Mouse (Mus musculus): ENCODE measurements around the gene Acvrl1. TPM values are rescaled to one million over a fixed set of nuclear protein-coding genes. Genes with fewer than 3 reads are reported as not detected.

The Acvrl1 gene
- polyA plus RNA-seq, 1 experiment from 2014 or later = 5.2 TPM

GRCm38 (mm10) chr15:101182676-101183075 lies 54.4 kb downstream of the Acvrl1 start:
- no peak overlapping the region for H3K27ac ChIP-seq (ENCODE audit: low read depth, low read length)
- H3K9ac ChIP-seq (ENCODE audit: low read length) = no peak overlapping the region
- no peak overlapping the region for H3K4me3 ChIP-seq (ENCODE audit: low read depth, low read length)
- no peaks in the 10 kb centered on the region for H3K36me3 ChIP-seq (ENCODE audit: control insufficient read depth, insufficient read depth, low read length)
- no peaks in the 10 kb centered on the region for H3K9me3 ChIP-seq (ENCODE audit: control insufficient read depth, low read length)
- no peaks in the 10 kb centered on the region for H3K27me3 ChIP-seq (ENCODE audit: control insufficient read depth, insufficient read depth, low read length)
- 14% methylated on average over 5 of the region's 5 CpGs for WGBS
- no peak overlapping the region for H3K4me2 ChIP-seq (ENCODE audit: low read depth)
- ATAC-seq (ENCODE audit: insufficient read depth, low FRiP score, low TSS enrichment) = peak; percentile 48; the same call in 1 of the 2 replicates
- H3K4me1 ChIP-seq (ENCODE audit: control insufficient read depth, insufficient read depth, low read length) = peaks cover 20% of the 10 kb centered on the region
- DNase-seq (ENCODE audit: low spot score) = no peak

- no peaks in the 10 kb centered on the region for H3K27me3 ChIP-seq (ENCODE audit: control insufficient read depth, insufficient read depth, low read length)
- H3K9me3 ChIP-seq (ENCODE audit: control insufficient read depth, low read length) = no peaks in the 10 kb centered on the region
- 99% methylated on average over 8 of the region's 8 CpGs for WGBS
- ATAC-seq (ENCODE audit: insufficient read depth, low FRiP score, low TSS enrichment) = no peak
- H3K4me2 ChIP-seq (ENCODE audit: low read depth) = no peak overlapping the region
- H3K27ac ChIP-seq (ENCODE audit: low read depth, low read length) = no peak overlapping the region
- H3K4me1 ChIP-seq (ENCODE audit: control insufficient read depth, insufficient read depth, low read length) = peaks cover 20% of the 10 kb centered on the region
- no peak for DNase-seq (ENCODE audit: low spot score)
- H3K36me3 ChIP-seq (ENCODE audit: control insufficient read depth, insufficient read depth, low read length) = no peaks in the 10 kb centered on the region
- no peak overlapping the region for H3K4me3 ChIP-seq (ENCODE audit: low read depth, low read length)
- no peak overlapping the region for H3K9ac ChIP-seq (ENCODE audit: low read length)
Observed at GRCm38 (mm10) chr15:101184300-101184699, 56.0 kb downstream of the Acvrl1 start.

- Histone ChIP-seq H3K4me1 (ENCODE audit: control insufficient read depth, insufficient read depth, low read length) (peaks cover 17% of the 10 kb centered on the region), H3K4me3 (ENCODE audit: low read depth, low read length) (no peak overlapping the region), H3K4me2 (ENCODE audit: low read depth) (no peak overlapping the region), H3K9me3 (ENCODE audit: control insufficient read depth, low read length) (no peaks in the 10 kb centered on the region), H3K36me3 (ENCODE audit: control insufficient read depth, insufficient read depth, low read length) (no peaks in the 10 kb centered on the region), H3K27me3 (ENCODE audit: control insufficient read depth, insufficient read depth, low read length) (no peaks in the 10 kb centered on the region), H3K9ac (ENCODE audit: low read length) (no peak overlapping the region), H3K27ac (ENCODE audit: low read depth, low read length) (no peak overlapping the region)
- no peak for ATAC-seq (ENCODE audit: insufficient read depth, low FRiP score, low TSS enrichment)
- no peak for DNase-seq (ENCODE audit: low spot score)
- 94% methylated on average over 3 of the region's 3 CpGs for WGBS
Observed at GRCm38 (mm10) chr15:101185549-101185948, 57.2 kb downstream of the Acvrl1 start.

- H3K27me3 ChIP-seq (ENCODE audit: control insufficient read depth, insufficient read depth, low read length) = no peaks in the 10 kb centered on the region
Observed at GRCm38 (mm10) chr15:101187907-101188306, 59.6 kb downstream of the Acvrl1 start.

GRCm38 (mm10) chr15:101189981-101190761 lies 61.8 kb downstream of the Acvrl1 start:
- no peak for ATAC-seq (ENCODE audit: insufficient read depth, low FRiP score, low TSS enrichment)
- H3K9me3 ChIP-seq (ENCODE audit: control insufficient read depth, low read length) = no peaks in the 10 kb centered on the region
- H3K27ac ChIP-seq (ENCODE audit: low read depth, low read length) = no peak overlapping the region
- peaks cover 12% of the 10 kb centered on the region for H3K4me1 ChIP-seq (ENCODE audit: control insufficient read depth, insufficient read depth, low read length)
- H3K4me3 ChIP-seq (ENCODE audit: low read depth, low read length) = no peak overlapping the region
- H3K36me3 ChIP-seq (ENCODE audit: control insufficient read depth, insufficient read depth, low read length) = peaks cover 8% of the 10 kb centered on the region
- H3K27me3 ChIP-seq (ENCODE audit: control insufficient read depth, insufficient read depth, low read length) = no peaks in the 10 kb centered on the region
- WGBS = 79% methylated on average over 10 of the region's 10 CpGs
- no peak for DNase-seq (ENCODE audit: low spot score)
- H3K4me2 ChIP-seq (ENCODE audit: low read depth) = no peak overlapping the region
- H3K9ac ChIP-seq (ENCODE audit: low read length) = no peak overlapping the region

More at GRCm38 (mm10) chr15:101187907-101188306, 59.6 kb downstream of the Acvrl1 start:
- no peak overlapping the region for H3K27ac ChIP-seq (ENCODE audit: low read depth, low read length)
- H3K9ac ChIP-seq (ENCODE audit: low read length) = no peak overlapping the region
- H3K9me3 ChIP-seq (ENCODE audit: control insufficient read depth, low read length) = no peaks in the 10 kb centered on the region
- H3K4me3 ChIP-seq (ENCODE audit: low read depth, low read length) = no peak overlapping the region
- ATAC-seq (ENCODE audit: insufficient read depth, low FRiP score, low TSS enrichment) = no peak
- 77% methylated on average over 5 of the region's 5 CpGs for WGBS
- H3K4me2 ChIP-seq (ENCODE audit: low read depth) = no peak overlapping the region
- H3K36me3 ChIP-seq (ENCODE audit: control insufficient read depth, insufficient read depth, low read length) = no peaks in the 10 kb centered on the region
- H3K4me1 ChIP-seq (ENCODE audit: control insufficient read depth, insufficient read depth, low read length) = peaks cover 18% of the 10 kb centered on the region
- no peak for DNase-seq (ENCODE audit: low spot score)

- DNase-seq (ENCODE audit: low spot score) = no peak
- H3K27me3 ChIP-seq (ENCODE audit: control insufficient read depth, insufficient read depth, low read length) = no peaks in the 10 kb centered on the region
- H3K4me3 ChIP-seq (ENCODE audit: low read depth, low read length) = no peak overlapping the region
- H3K9me3 ChIP-seq (ENCODE audit: control insufficient read depth, low read length) = no peaks in the 10 kb centered on the region
- no peak overlapping the region for H3K4me2 ChIP-seq (ENCODE audit: low read depth)
- H3K9ac ChIP-seq (ENCODE audit: low read length) = no peak overlapping the region
- WGBS = 76% methylated on average over 5 of the region's 5 CpGs
- peaks cover 12% of the 10 kb centered on the region for H3K4me1 ChIP-seq (ENCODE audit: control insufficient read depth, insufficient read depth, low read length)
- H3K27ac ChIP-seq (ENCODE audit: low read depth, low read length) = no peak overlapping the region
- peaks cover 13% of the 10 kb centered on the region for H3K36me3 ChIP-seq (ENCODE audit: control insufficient read depth, insufficient read depth, low read length)
- ATAC-seq (ENCODE audit: insufficient read depth, low FRiP score, low TSS enrichment) = no peak
Observed at GRCm38 (mm10) chr15:101190762-101191150, 62.4 kb downstream of the Acvrl1 start.

- peaks cover 12% of the 10 kb centered on the region for H3K4me1 ChIP-seq (ENCODE audit: control insufficient read depth, insufficient read depth, low read length)
- 32% methylated on average over 13 of the region's 13 CpGs for WGBS
- no peak overlapping the region for H3K27ac ChIP-seq (ENCODE audit: low read depth, low read length)
- H3K27me3 ChIP-seq (ENCODE audit: control insufficient read depth, insufficient read depth, low read length) = no peaks in the 10 kb centered on the region
- no peak for ATAC-seq (ENCODE audit: insufficient read depth, low FRiP score, low TSS enrichment)
- no peak overlapping the region for H3K4me2 ChIP-seq (ENCODE audit: low read depth)
- H3K4me3 ChIP-seq (ENCODE audit: low read depth, low read length) = no peak overlapping the region
- H3K36me3 ChIP-seq (ENCODE audit: control insufficient read depth, insufficient read depth, low read length) = peaks cover 16% of the 10 kb centered on the region
- H3K9ac ChIP-seq (ENCODE audit: low read length) = no peak overlapping the region
- no peak for DNase-seq (ENCODE audit: low spot score)
- H3K9me3 ChIP-seq (ENCODE audit: control insufficient read depth, low read length) = no peaks in the 10 kb centered on the region
Observed at GRCm38 (mm10) chr15:101191459-101192259, 63.3 kb downstream of the Acvrl1 start.

GRCm38 (mm10) chr15:101192260-101192640 lies 63.9 kb downstream of the Acvrl1 start:
- Histone ChIP-seq H3K4me1 (ENCODE audit: control insufficient read depth, insufficient read depth, low read length) (peaks cover 12% of the 10 kb centered on the region), H3K4me3 (ENCODE audit: low read depth, low read length) (no peak overlapping the region), H3K9ac (ENCODE audit: low read length) (no peak overlapping the region), H3K9me3 (ENCODE audit: control insufficient read depth, low read length) (no peaks in the 10 kb centered on the region), H3K36me3 (ENCODE audit: control insufficient read depth, insufficient read depth, low read length) (peaks cover 16% of the 10 kb centered on the region), H3K27ac (ENCODE audit: low read depth, low read length) (no peak overlapping the region), H3K27me3 (ENCODE audit: control insufficient read depth, insufficient read depth, low read length) (no peaks in the 10 kb centered on the region), H3K4me2 (ENCODE audit: low read depth) (no peak overlapping the region)
- ATAC-seq (ENCODE audit: insufficient read depth, low FRiP score, low TSS enrichment) = no peak
- 54% methylated on average over 7 of the region's 7 CpGs for WGBS
- no peak for DNase-seq (ENCODE audit: low spot score)

Data from neural tube, embryonic 11.5 days (tissue).